Mouse (Mus musculus) activated CD4-positive, CD25-positive, alpha-beta regulatory T cell, adult 9 weeks (primary cell): ENCODE data around the gene Rxra. TPM values are rescaled to one million over a fixed set of nuclear protein-coding genes. Genes with fewer than 3 reads are reported as not detected.

Experiments
- polyA plus RNA-seq: library from polyadenylated mRNA; unstranded; fragments of 100-300 nt; shearing (Covaris generic); gene quantifications from one replicate; pipeline ENCODE4 v1.2.1, GENCODE M21; 2017

The Rxra gene
- polyA plus RNA-seq = 4.9 TPM

DNA sequence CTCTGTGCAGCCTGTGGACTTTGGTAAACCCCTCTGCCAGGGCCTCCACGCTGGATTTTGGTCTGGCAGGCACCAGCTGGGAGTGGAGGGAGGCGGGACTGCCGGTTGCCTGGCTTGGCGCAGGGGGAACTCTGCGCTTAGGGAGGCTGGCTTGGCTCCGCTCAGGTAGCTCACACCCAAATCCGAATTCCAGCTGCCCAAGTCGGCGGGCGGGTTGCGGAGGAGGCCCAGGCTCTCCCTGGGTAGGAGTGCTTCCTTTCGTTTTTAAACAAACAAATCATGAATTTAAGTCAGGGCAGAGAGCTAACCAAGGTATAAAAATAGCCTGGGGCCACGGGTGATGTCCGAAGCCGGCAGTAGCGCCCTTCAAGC, at the start of gene Rxra:
Gene Rxra, plus strand, starts transcription at position 335 of the 372 bp plus-strand sequence.

Other genes with a start within 250 kb of the Rxra start
- gene Vav2, start 249.4 kb upstream of the Rxra start, polyA plus RNA-seq = 10.3 TPM
- 0.54 TPM for gene Brd3os, start 234.1 kb upstream of the Rxra start, polyA plus RNA-seq
- gene Brd3, start 168.8 kb upstream of the Rxra start, polyA plus RNA-seq = 54.1 TPM
- gene Wdr5, start 161.3 kb upstream of the Rxra start, polyA plus RNA-seq = 29.4 TPM
- not detected for gene Col5a1, start 210.0 kb downstream of the Rxra start, polyA plus RNA-seq